Mouse (Mus musculus): ENCODE results near the gene Gsdmc4.
"Not testable (repeated sequence)": the region's sequence is repeated elsewhere in the genome, so short reads cannot be mapped to it uniquely, and the experiment has no call there.

Gene Gsdmc4

DNA sequence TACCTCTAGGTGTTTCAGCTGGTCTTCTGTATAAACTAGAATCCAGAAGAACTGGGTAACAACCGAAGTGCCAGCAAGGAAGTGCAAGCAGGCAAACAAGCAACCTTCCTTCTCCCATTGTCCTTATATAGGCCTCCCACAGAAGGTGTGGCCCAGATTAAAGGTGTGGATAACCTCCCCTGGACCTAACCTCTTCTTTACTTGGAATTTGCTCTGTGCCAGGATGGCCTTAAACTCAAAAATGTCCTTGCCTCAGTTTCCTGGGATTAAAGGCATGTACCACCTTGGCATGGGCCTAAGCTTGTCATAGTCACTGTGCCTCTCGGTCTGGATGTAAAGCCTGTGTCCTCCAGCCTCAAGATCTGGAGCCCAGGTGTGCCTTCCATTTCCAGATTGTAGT is at the start of gene Gsdmc4:
TSS of gene Gsdmc4 (minus strand) at position 101 of the 400 bp plus-strand sequence.
- not testable (repeated sequence) for DNase-seq (ENCODE audit: extremely low spot score, low read depth, low spot score)

DNA sequence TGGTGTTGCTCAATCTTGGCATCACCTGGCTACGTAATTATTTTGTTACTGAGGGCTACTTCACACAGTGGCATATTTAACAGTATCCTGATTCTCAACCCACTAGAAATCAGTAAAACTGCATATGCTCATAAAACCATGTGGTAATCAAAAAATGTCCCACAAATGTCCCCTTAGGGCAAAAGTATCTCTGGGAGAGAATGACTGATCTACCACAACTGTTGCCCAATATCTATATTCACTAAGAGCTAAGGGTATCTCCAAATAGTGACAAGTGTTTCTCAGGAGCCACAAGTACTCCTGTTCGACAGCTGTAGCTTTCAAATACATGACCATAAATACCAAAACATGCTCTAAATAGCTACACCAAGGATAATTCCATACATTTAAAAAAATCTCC is 48.4 kb upstream of the Gsdmc4 start:
- no peak for DNase-seq (ENCODE audit: extremely low spot score, low read depth, low spot score)

DNA sequence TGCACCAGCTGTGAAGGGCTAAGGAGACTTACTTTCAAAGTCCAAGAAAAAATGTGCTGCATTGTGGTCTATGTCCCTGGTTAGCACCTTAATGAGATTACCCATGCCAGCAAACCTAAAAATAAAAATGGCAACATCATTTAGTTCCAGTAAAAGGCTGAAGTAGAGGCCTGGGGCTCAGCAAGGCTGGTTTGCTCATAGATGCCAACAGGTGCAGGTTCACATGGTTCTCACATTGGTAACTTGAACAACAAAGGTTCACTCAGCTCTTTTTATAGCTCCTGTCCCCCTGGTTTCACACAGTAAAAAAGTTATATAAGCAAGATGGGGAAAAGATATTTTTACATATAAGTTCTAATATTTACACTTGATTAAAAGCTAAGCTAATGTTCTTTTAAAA is 45.5 kb upstream of the Gsdmc4 start:
- no peak for DNase-seq (ENCODE audit: extremely low spot score, low read depth, low spot score)

GRCm38 (mm10) chr15:63953256-63953655 is 41.2 kb upstream of the Gsdmc4 start:
- no peak for DNase-seq (ENCODE audit: extremely low spot score, low read depth, low spot score)

- no peak for DNase-seq (ENCODE audit: extremely low spot score, low read depth, low spot score)
Observed at GRCm38 (mm10) chr15:63941221-63941620, 29.1 kb upstream of the Gsdmc4 start.

DNA sequence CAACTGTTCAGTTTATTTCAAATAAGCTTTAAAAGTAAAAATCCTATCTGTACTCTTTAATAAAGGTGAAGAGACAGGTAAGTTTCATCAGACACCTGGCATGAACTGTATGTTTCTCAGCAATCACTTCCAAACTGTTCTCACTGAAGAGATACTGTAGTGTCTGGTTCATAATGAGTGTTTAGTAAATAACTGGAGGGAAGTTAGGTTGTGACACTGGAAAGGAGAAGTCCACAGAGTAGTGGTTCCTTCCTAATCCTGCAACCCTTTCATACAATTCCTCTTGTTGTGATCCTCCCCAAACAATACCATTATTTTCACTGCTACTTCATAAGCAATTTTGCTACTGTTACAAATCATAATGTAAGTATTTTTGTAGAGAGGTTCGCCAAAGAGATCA is 20.6 kb upstream of the Gsdmc4 start:
- DNase-seq (ENCODE audit: extremely low spot score, low read depth, low spot score) = no peak

GRCm38 (mm10) chr15:63931404-63931803 is 19.3 kb upstream of the Gsdmc4 start:
- DNase-seq (ENCODE audit: extremely low spot score, low read depth, low spot score) = no peak

DNA sequence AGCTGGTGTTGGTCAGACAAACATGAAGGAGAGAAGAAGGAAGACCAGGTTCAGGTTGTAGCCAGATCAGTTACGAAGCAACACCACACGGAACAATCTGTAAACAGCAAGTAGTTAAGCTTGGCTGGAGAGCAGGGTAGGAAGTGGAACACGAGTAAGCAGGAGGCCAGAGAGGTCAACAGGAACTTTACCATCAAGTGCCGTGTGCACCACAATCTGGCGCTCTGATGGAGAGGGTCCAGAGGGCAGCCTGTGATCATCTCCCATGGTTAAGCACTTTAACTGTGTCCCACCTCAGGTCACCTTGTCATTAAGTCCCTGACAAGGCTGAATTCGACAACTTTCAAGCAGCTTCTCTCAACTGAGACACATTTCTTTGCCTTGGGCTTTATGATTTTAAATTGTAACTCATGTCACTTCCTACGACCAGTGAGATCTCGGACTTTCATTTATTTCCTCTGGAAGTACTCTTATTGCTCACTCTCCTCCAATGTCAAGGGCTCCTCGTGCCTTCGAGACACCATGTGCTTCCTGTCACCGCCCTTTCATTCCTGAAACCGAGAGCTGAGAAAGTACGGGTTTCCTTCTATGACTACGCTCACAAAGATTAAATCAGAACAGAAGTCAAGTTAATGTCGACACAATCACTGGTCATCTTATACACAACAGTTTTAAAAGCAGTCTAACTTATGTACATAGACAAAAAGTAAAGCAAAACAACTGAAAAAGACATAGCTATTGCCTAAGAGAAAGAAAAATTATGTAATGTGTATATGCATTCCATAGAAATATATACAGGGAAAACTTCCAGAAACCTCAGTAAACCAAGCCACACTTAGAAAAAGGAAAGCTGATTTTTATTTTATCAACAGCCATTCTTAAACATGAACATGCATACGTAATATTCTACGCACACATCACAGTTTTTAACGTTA is 18.3 kb upstream of the Gsdmc4 start:
- no peak for DNase-seq (ENCODE audit: extremely low spot score, low read depth, low spot score)

GRCm38 (mm10) chr15:63926201-63926600 is 14.1 kb upstream of the Gsdmc4 start:
- DNase-seq (ENCODE audit: extremely low spot score, low read depth, low spot score) = no peak

DNA sequence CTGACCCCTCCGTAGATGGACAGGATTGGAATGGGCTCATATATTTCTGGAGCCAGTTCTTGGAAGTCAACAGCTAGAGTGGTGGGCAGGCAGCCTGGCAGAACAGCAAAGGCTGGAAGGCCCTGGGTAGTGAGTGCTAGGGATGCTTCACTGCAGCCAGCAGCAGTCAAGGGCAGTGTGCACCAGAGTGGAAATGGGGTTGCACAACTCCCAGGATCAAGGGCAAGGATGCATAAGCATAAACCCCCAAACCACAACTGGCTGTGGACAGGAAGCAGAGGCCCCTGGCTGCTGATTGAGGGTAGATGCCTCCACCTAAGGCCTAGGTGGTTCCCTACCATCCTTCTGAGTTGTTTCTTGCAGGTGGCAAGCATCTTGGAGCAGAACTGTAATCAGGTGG is 12.4 kb upstream of the Gsdmc4 start:
- DNase-seq (ENCODE audit: extremely low spot score, low read depth, low spot score) = no peak

GRCm38 (mm10) chr15:63921618-63922017 is 9.5 kb upstream of the Gsdmc4 start:
- not testable (repeated sequence) for DNase-seq (ENCODE audit: extremely low spot score, low read depth, low spot score)

GRCm38 (mm10) chr15:63919728-63920127 is 7.6 kb upstream of the Gsdmc4 start:
- not testable (repeated sequence) for DNase-seq (ENCODE audit: extremely low spot score, low read depth, low spot score)

- DNase-seq (ENCODE audit: extremely low spot score, low read depth, low spot score) = not testable (repeated sequence)
Observed at GRCm38 (mm10) chr15:63916584-63916983, 4.5 kb upstream of the Gsdmc4 start.

DNA sequence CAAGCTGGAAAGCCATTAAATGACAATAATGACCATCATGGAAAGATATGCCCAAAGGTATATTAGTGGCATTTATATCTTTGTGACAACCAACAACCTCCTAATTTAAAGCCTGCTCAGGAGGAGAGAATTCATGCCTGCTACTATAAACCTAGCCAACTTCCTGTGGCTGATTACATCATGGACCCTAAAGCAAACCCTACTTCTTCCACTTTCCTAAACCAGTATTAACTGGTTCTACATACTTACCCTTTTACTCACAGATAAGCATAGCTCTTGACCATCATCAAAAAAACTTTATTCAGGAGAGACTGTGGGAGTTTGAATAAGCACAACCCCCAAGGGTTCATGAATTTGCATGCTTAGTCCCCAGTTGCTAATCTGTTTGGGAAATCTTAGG is 2.2 kb downstream of the Gsdmc4 start:
- not testable (repeated sequence) for DNase-seq (ENCODE audit: extremely low spot score, low read depth, low spot score)

DNA sequence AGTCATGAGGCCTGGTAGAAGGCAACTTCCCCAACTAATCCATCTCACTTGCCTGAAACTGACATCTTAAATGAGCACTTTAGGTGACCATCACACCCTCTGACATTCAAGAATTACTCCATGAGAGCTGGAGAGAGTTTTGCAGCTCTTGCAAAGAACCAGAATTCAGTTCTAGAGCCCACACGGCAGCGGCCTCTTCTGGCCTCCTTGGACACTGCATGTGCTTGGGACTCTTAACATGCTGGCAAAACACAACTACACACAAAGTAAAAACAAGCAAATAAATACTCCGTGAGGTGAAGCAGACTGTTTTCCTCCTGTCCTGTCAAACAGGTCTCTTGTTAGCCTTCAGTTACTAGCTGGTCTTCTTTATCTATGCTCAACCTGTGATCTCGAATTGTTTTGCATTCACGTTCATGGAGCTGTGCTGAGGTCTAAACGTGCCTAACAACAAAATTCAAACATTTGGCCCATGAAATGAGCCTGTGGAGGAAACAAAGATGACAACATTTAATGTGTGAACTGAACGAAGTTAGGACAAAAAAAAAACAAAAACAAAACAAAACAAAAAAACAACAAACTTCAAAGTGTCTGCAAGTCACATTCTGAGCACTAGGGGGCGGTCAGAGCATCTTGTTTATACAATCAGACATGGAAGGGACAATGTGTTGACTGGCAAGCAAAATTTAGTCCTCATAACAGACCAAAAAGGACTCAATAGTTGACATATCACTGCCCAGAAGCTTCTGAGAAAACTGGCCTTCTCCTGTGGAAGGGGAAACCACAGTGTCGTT is 16.3 kb downstream of the Gsdmc4 start:
- not testable (repeated sequence) for DNase-seq (ENCODE audit: extremely low spot score, low read depth, low spot score)

GRCm38 (mm10) chr15:63888440-63888839 is 23.7 kb downstream of the Gsdmc4 start:
- DNase-seq (ENCODE audit: extremely low spot score, low read depth, low spot score) = not testable (repeated sequence)

GRCm38 (mm10) chr15:63887949-63888348 is 24.1 kb downstream of the Gsdmc4 start:
- not testable (repeated sequence) for DNase-seq (ENCODE audit: extremely low spot score, low read depth, low spot score)

DNA sequence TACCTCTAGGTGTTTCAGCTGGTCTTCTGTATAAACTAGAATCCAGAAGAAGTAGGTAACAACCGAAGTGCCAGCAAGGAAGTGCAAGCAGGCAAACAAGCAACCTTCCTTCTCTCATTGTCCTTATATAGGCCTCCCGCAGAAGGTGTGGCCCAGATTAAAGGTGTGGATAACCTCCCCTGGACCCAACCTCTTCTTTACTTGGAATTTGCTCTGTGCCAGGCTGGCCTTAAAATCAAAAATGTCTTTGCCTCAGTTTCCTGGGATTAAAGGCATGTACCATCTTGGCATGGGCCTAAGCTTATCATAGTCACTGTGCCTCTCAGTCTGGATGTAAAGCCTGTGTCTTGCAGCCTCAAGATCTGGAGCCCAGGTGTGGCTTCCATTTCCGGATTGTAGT is 33.6 kb downstream of the Gsdmc4 start, which contains the start of gene Gsdmc3:
TSS of gene Gsdmc3 (minus strand) at position 101 of the 400 bp plus-strand sequence.
- not testable (repeated sequence) for DNase-seq (ENCODE audit: extremely low spot score, low read depth, low spot score)

DNA sequence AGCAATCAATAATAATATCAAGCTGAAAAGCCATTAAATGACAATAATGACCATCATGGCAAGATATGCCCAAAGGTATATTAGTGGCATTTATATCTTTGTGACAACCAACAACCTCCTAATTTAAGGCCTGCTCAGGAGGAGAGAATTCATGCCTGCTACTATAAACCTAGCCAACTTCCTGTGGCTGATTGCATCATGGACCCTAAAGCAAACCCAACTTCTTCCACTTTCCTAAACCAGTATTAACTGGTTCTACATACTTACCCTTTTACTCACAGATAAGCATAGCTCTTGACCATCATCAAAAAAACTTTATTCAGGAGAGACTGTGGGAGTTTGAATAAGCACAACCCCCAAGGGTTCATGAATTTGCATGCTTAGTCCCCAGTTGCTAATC is 35.9 kb downstream of the Gsdmc4 start:
- DNase-seq (ENCODE audit: extremely low spot score, low read depth, low spot score) = not testable (repeated sequence)

GRCm38 (mm10) chr15:63861965-63862364 is 50.1 kb downstream of the Gsdmc4 start:
- DNase-seq (ENCODE audit: extremely low spot score, low read depth, low spot score) = not testable (repeated sequence)
